In the genomic region with DNA sequence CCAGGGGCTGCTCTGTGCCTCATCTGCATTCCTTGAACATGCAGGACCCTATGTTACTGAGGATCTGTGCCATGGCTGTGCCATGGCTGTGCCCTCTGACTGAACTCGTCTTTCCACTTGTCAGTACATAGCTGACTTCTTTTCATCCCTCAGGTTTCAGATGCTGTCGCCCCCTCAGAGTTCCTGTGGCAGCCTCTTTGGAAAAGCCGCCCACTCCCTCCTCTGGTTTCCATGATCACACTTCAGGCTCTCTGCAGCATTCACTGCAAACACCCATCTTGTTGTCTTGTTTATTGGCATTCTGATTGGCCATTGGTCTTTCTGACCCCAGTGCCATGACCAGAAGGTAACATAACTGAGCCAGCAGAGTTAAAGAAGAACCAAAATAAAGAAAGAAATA, we compare ENCODE assay signal across 19 mouse cellular contexts.
DNase-seq lines count a peak whose midpoint lies in the region; ATAC-seq lines count a peak whose summit lies in the region.
"Had no signal": no experiment of that assay in that cellular context is flagged by ENCODE, and none has a peak within 500 bp of the region (broad histone marks: within the 10 kb centered on the region; RNA-seq: fewer than 3 reads in every experiment).

No protein-coding gene starts in this region.

- H3K9me3 ChIP-seq in midbrain, embryonic 13.5 days, result no peaks in the 10 kb centered on the region
- H3K9me3 ChIP-seq: embryonic facial prominence, embryonic 15.5 days; forebrain, embryonic 10.5 days; limb, embryonic 15.5 days had no signal

- ATAC-seq in midbrain, embryonic 13.5 days, result no peak
- ATAC-seq: hindbrain, embryonic 16.5 days; intestine, postnatal 0 days had no signal

- DNase-seq in left cerebral cortex, adult 11 months (ENCODE audit: low spot score), result peak; percentile 38
- no peak for DNase-seq in left cerebral cortex, postnatal 4 days
- DNase-seq in layer of hippocampus, postnatal 10 days (ENCODE audit: low spot score in 2 of 2), result peak; percentile 28 to 37
- peak; percentile 36 to 55 for DNase-seq in left cerebral cortex, postnatal 36 days (ENCODE audit: low spot score in 2 of 2)
- DNase-seq in adrenal gland, adult 18-20 months (ENCODE audit: low spot score in 2 of 2), result no peak
- no peak for DNase-seq in adrenal gland, postnatal 25 days
- DNase-seq in thymus, postnatal 14 days, result no peak
- DNase-seq: adrenal gland, postnatal 14 days; cerebellum, adult 9-10 months; embryo, embryonic 11 days; heart, postnatal 4 days; lung, postnatal 14 days; thymus, postnatal 25 days had no signal

- H3K4me1 ChIP-seq in midbrain, embryonic 13.5 days (replicated peaks), result 0 out of 2 replicates have a peak, but pooled peaks cover 4% of the 10 kb centered on the region
- H3K4me1 ChIP-seq: embryonic facial prominence, embryonic 15.5 days; limb, embryonic 15.5 days had no signal

- no peaks in the 10 kb centered on the region for H3K27me3 ChIP-seq in midbrain, embryonic 13.5 days
- H3K27me3 ChIP-seq: embryonic facial prominence, embryonic 15.5 days; limb, embryonic 15.5 days had no signal

- H3K4me2 ChIP-seq in midbrain, embryonic 13.5 days (replicated peaks), result no peak overlapping the region
- H3K4me2 ChIP-seq: embryonic facial prominence, embryonic 15.5 days; limb, embryonic 15.5 days had no signal

- H3K36me3 ChIP-seq in midbrain, embryonic 13.5 days, result no peaks in the 10 kb centered on the region
- H3K36me3 ChIP-seq: embryonic facial prominence, embryonic 15.5 days; forebrain, embryonic 10.5 days; limb, embryonic 15.5 days had no signal

- no peak overlapping the region for H3K4me3 ChIP-seq in midbrain, embryonic 13.5 days (replicated peaks)
- H3K4me3 ChIP-seq: embryonic facial prominence, embryonic 15.5 days; forebrain, embryonic 10.5 days; limb, embryonic 15.5 days had no signal

- intact Hi-C loops in left cerebral cortex, postnatal 4 days (cut with DNase I), result no loop called here
- intact Hi-C loops in left cerebral cortex, postnatal 36 days (cut with DNase I), result loop anchor here (10.0 kb wide), 1 partner anchor 244 kb away; no protein-coding TSS in a partner anchor

- no peak overlapping the region for H3K9ac ChIP-seq in midbrain, embryonic 13.5 days (replicated peaks)
- H3K9ac ChIP-seq: embryonic facial prominence, embryonic 15.5 days; limb, embryonic 15.5 days had no signal

- 70% methylated on average over 3 of the region's 3 CpGs for WGBS in midbrain, embryonic 13.5 days

- H3K27ac ChIP-seq in midbrain, embryonic 13.5 days, result no peak overlapping the region
- H3K27ac ChIP-seq: embryonic facial prominence, embryonic 15.5 days; forebrain, embryonic 10.5 days; limb, embryonic 15.5 days had no signal

Comparison
In these comparisons a context has a peak if more than half of its experiments do, and no peak if none do; other contexts are left out.
1. DNase-seq: peak in left cerebral cortex, adult 11 months (single experiment), layer of hippocampus, postnatal 10 days (2 of 2) and left cerebral cortex, postnatal 36 days (2 of 2); none in left cerebral cortex, postnatal 4 days (single experiment), adrenal gland, adult 18-20 months (0 of 2), adrenal gland, postnatal 25 days (single experiment) and thymus, postnatal 14 days (single experiment).